Mouse (Mus musculus): ENCODE measurements around the gene Wasf2.

DNA sequence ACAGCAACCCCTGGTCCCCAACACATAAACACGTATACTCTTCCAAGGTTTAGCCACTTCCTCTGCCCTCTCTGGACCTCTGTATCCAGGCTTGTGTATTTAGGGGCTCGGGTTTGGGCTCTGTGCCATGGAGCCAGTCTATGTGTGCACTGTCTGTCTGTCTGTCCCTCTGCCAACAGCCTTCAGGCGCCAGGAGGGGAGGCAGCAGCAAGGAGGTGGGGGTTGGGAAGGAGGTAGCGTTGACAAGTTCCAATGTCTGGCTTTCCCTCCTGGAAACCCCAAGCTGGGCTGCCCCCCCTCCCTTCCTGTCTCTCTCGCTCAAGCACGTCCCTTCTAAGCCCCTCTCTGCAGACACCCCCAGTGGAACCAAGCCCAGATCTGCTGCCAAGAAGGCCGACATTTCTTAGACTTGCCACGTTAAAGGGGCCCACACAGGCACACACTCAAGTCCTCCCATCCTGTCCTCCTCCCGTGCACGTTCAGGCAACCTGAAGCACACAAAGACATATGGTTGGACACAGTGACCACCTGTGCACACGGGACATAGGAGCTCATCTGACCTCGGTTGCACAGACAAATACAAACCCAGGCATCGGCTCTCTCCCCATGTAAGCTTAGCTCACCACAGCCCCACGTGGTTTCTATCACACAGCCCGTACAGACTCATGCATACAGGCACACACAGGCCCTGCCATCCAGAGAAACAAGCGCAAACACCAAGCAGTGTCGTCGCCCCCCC is 39.4 kb upstream of the Wasf2 start:
- TF ChIP-seq POLR2A (IDR thresholded peaks at IDR 0.05; ENCODE audit: low read depth, low read length) (no peak), EP300 (IDR thresholded peaks at IDR 0.05; ENCODE audit: low read length) (no peak), ELF1 (IDR thresholded peaks at IDR 0.05; ENCODE audit: low read depth, low read length) (no peak)

Data from CH12.LX (cell line).